ENCODE assay signal across 15 mouse cellular contexts in genomic region chr3:104336867-104337266, GRCm38 (mm10).
DNase-seq lines count a peak whose midpoint lies in the region; ATAC-seq lines count a peak whose summit lies in the region.
"Had no signal": no experiment of that assay in that cellular context is flagged by ENCODE, and none has a peak within 500 bp of the region (broad histone marks: within the 10 kb centered on the region; RNA-seq: fewer than 3 reads in every experiment).

No protein-coding gene starts in this region.

- intact Hi-C loops in left cerebral cortex, postnatal 36 days (cut with DNase I), result no loop called here

- peak; percentile 80 for DNase-seq in forebrain, embryonic 14.5 days (ENCODE audit: low spot score)
- DNase-seq in hindbrain, embryonic 14.5 days (ENCODE audit: low spot score), result peak; percentile 67
- no peak for DNase-seq in left cerebral cortex, postnatal 36 days (ENCODE audit: low spot score in 2 of 2)
- no peak for DNase-seq in thymus, postnatal 25 days
- DNase-seq: kidney, adult 2 months; kidney, postnatal 14 days; thymus, postnatal 14 days had no signal

- H3K27me3 ChIP-seq in embryonic facial prominence, embryonic 15.5 days, result no peaks in the 10 kb centered on the region
- H3K27me3 ChIP-seq in forebrain, embryonic 14.5 days (replicated peaks; ENCODE audit: control insufficient read depth, insufficient read depth, low read length), result no peaks in the 10 kb centered on the region
- H3K27me3 ChIP-seq in hindbrain, embryonic 14.5 days (ENCODE audit: control insufficient read depth, insufficient read depth, low read length), result no peaks in the 10 kb centered on the region
- no peaks in the 10 kb centered on the region for H3K27me3 ChIP-seq in midbrain, embryonic 16.5 days (ENCODE audit: control insufficient read depth, insufficient read depth, low read depth, low read length)
- H3K27me3 ChIP-seq in intestine, embryonic 15.5 days (replicated peaks), result no peaks in the 10 kb centered on the region
- H3K27me3 ChIP-seq: heart, embryonic 13.5 days; limb, embryonic 13.5 days had no signal

- H3K36me3 ChIP-seq in embryonic facial prominence, embryonic 15.5 days, result no peaks in the 10 kb centered on the region
- no peaks in the 10 kb centered on the region for H3K36me3 ChIP-seq in forebrain, embryonic 14.5 days (ENCODE audit: control insufficient read depth, insufficient read depth, low read length)
- H3K36me3 ChIP-seq in hindbrain, embryonic 14.5 days (replicated peaks; ENCODE audit: control insufficient read depth, insufficient read depth), result no peaks in the 10 kb centered on the region
- H3K36me3 ChIP-seq in midbrain, embryonic 16.5 days (ENCODE audit: control insufficient read depth, insufficient read depth, low read length), result no peaks in the 10 kb centered on the region
- no peaks in the 10 kb centered on the region for H3K36me3 ChIP-seq in intestine, embryonic 15.5 days
- H3K36me3 ChIP-seq: heart, embryonic 13.5 days; limb, embryonic 13.5 days had no signal

- no peaks in the 10 kb centered on the region for H3K9me3 ChIP-seq in embryonic facial prominence, embryonic 15.5 days (replicated peaks)
- no peaks in the 10 kb centered on the region for H3K9me3 ChIP-seq in forebrain, embryonic 14.5 days (replicated peaks; ENCODE audit: control insufficient read depth, low read length)
- H3K9me3 ChIP-seq in hindbrain, embryonic 14.5 days (ENCODE audit: control insufficient read depth, low read length), result no peaks in the 10 kb centered on the region
- no peaks in the 10 kb centered on the region for H3K9me3 ChIP-seq in midbrain, embryonic 16.5 days (replicated peaks; ENCODE audit: control insufficient read depth, low read length, poor library complexity, severe bottlenecking)
- no peaks in the 10 kb centered on the region for H3K9me3 ChIP-seq in intestine, embryonic 15.5 days
- H3K9me3 ChIP-seq: limb, embryonic 13.5 days had no signal

- H3K9ac ChIP-seq in embryonic facial prominence, embryonic 15.5 days, result no peak overlapping the region
- H3K9ac ChIP-seq in forebrain, embryonic 14.5 days (ENCODE audit: low read length), result no peak overlapping the region
- H3K9ac ChIP-seq in hindbrain, embryonic 14.5 days, result no peak overlapping the region
- H3K9ac ChIP-seq in midbrain, embryonic 16.5 days (ENCODE audit: low read depth, low read length), result no peak overlapping the region
- no peak overlapping the region for H3K9ac ChIP-seq in intestine, embryonic 15.5 days
- H3K9ac ChIP-seq: heart, embryonic 13.5 days; limb, embryonic 13.5 days; liver, embryonic 14.5 days had no signal

- H3K4me1 ChIP-seq in embryonic facial prominence, embryonic 15.5 days, result peaks cover 12% of the 10 kb centered on the region; the same call in 1 of the 2 replicates
- H3K4me1 ChIP-seq in forebrain, embryonic 14.5 days (ENCODE audit: control insufficient read depth, insufficient read depth, low read length), result peaks cover 6% of the 10 kb centered on the region
- peaks cover 17% of the 10 kb centered on the region for H3K4me1 ChIP-seq in hindbrain, embryonic 14.5 days (replicated peaks; ENCODE audit: control insufficient read depth, insufficient read depth, low read length)
- peaks cover 15% of the 10 kb centered on the region for H3K4me1 ChIP-seq in midbrain, embryonic 16.5 days (ENCODE audit: control insufficient read depth, insufficient read depth, low read length)
- no peaks in the 10 kb centered on the region for H3K4me1 ChIP-seq in intestine, embryonic 15.5 days (replicated peaks)
- H3K4me1 ChIP-seq: limb, embryonic 13.5 days had no signal

- no peak for ATAC-seq in embryonic facial prominence, embryonic 15.5 days (ENCODE audit: insufficient number of reproducible peaks, low FRiP score, low TSS enrichment, low read depth)
- ATAC-seq in forebrain, embryonic 14.5 days, result peak; percentile 63
- ATAC-seq in hindbrain, embryonic 14.5 days (ENCODE audit: low FRiP score), result peak; percentile 56; the same call in 1 of the 2 replicates
- peak; percentile 52 for ATAC-seq in midbrain, embryonic 16.5 days
- ATAC-seq in intestine, embryonic 15.5 days, result no peak

- H3K4me3 ChIP-seq in embryonic facial prominence, embryonic 15.5 days (replicated peaks), result no peak overlapping the region
- H3K4me3 ChIP-seq in forebrain, embryonic 14.5 days (ENCODE audit: low read depth, low read length), result no peak overlapping the region
- no peak overlapping the region for H3K4me3 ChIP-seq in hindbrain, embryonic 14.5 days (replicated peaks; ENCODE audit: low read length)
- no peak overlapping the region for H3K4me3 ChIP-seq in midbrain, embryonic 16.5 days (ENCODE audit: low read depth, low read length)
- H3K4me3 ChIP-seq in intestine, embryonic 15.5 days (replicated peaks), result no peak overlapping the region
- H3K4me3 ChIP-seq: heart, embryonic 13.5 days; limb, embryonic 13.5 days; myocyte had no signal

- 27% methylated on average over 5 of the region's 5 CpGs for WGBS in embryonic facial prominence, embryonic 15.5 days
- WGBS in forebrain, embryonic 14.5 days, result 50% methylated on average over 5 of the region's 5 CpGs
- 37% methylated on average over 5 of the region's 5 CpGs for WGBS in hindbrain, embryonic 14.5 days
- WGBS in midbrain, embryonic 16.5 days, result 35% methylated on average over 5 of the region's 5 CpGs
- 86% methylated on average over 5 of the region's 5 CpGs for WGBS in intestine, embryonic 15.5 days

- 0 out of 2 replicates have a peak overlapping the region, but pooled peaks have one; percentile 5 for H3K27ac ChIP-seq in embryonic facial prominence, embryonic 15.5 days (replicated peaks)
- peak overlapping the region; percentile 67; the same call in 1 of the 2 replicates for H3K27ac ChIP-seq in forebrain, embryonic 14.5 days (ENCODE audit: low read depth, low read length)
- H3K27ac ChIP-seq in hindbrain, embryonic 14.5 days, result peak overlapping the region; percentile 68
- H3K27ac ChIP-seq in midbrain, embryonic 16.5 days (ENCODE audit: low read length), result peak overlapping the region; percentile 70
- no peak overlapping the region for H3K27ac ChIP-seq in intestine, embryonic 15.5 days
- H3K27ac ChIP-seq: heart, embryonic 13.5 days; limb, embryonic 13.5 days; liver, embryonic 14.5 days; stomach, postnatal 0 days had no signal

- H3K4me2 ChIP-seq in embryonic facial prominence, embryonic 15.5 days (replicated peaks), result no peak overlapping the region
- no peak overlapping the region for H3K4me2 ChIP-seq in forebrain, embryonic 14.5 days (ENCODE audit: low read length)
- H3K4me2 ChIP-seq in hindbrain, embryonic 14.5 days (replicated peaks), result 0 out of 2 replicates have a peak overlapping the region, but pooled peaks have one; percentile 0
- no peak overlapping the region for H3K4me2 ChIP-seq in midbrain, embryonic 16.5 days (ENCODE audit: low read length)
- no peak overlapping the region for H3K4me2 ChIP-seq in intestine, embryonic 15.5 days (replicated peaks)
- H3K4me2 ChIP-seq: heart, embryonic 13.5 days; limb, embryonic 13.5 days had no signal

Comparison
In these comparisons a context has a peak if more than half of its experiments do, and no peak if none do; other contexts are left out.
1. ATAC-seq: peak in forebrain, embryonic 14.5 days (single experiment), hindbrain, embryonic 14.5 days (single experiment) and midbrain, embryonic 16.5 days (single experiment); none in embryonic facial prominence, embryonic 15.5 days (single experiment) and intestine, embryonic 15.5 days (single experiment).
2. DNase-seq: peak in forebrain, embryonic 14.5 days (single experiment) and hindbrain, embryonic 14.5 days (single experiment); none in left cerebral cortex, postnatal 36 days (0 of 2) and thymus, postnatal 25 days (single experiment).